Mouse (Mus musculus) ES-Bruce4 (cell line): ENCODE results near the gene Man2b1. TPM values are rescaled to one million over a fixed set of nuclear protein-coding genes. Genes with fewer than 3 reads are reported as not detected.
"Not testable (repeated sequence)": the region's sequence is repeated elsewhere in the genome, so short reads cannot be mapped to it uniquely, and the experiment has no call there.

ENCODE experiments used
- H3K27ac ChIP-seq: 2 replicates; pipeline ENCODE4 v1.5.1; 2012; ENCODE audit warnings: low read length, inconsistent platforms; ENCODE audit not compliant: insufficient read depth
- H3K27me3 ChIP-seq: 2 replicates; pipeline ENCODE4 v1.6.1; 2012; ENCODE audit warnings: mild to moderate bottlenecking, low read length, inconsistent platforms; ENCODE audit not compliant: control insufficient read depth, poor library complexity, insufficient read depth, severe bottlenecking
- H3K36me3 ChIP-seq: 2 replicates; pipeline ENCODE4 v1.6.1; 2012; ENCODE audit warnings: inconsistent platforms, mild to moderate bottlenecking, low read length, moderate library complexity; ENCODE audit not compliant: control insufficient read depth, poor library complexity, insufficient read depth, severe bottlenecking
- H3K4me1 ChIP-seq: one replicate; pipeline ENCODE4 v1.8.1; 2011; ENCODE audit warnings: low read length; ENCODE audit not compliant: control insufficient read depth, insufficient read depth
- H3K4me3 ChIP-seq: 2 replicates; pipeline ENCODE4 v1.5.1; 2011; ENCODE audit warnings: low read depth, mild to moderate bottlenecking, low read length
- H3K9ac ChIP-seq: 2 replicates; pipeline ENCODE4 v1.6.1; 2012; ENCODE audit warnings: low read depth, mild to moderate bottlenecking, inconsistent platforms; ENCODE audit not compliant: poor library complexity, severe bottlenecking
- H3K9me3 ChIP-seq: replicated peaks from 2 replicates; pipeline ENCODE4 v1.6.1; 2012; ENCODE audit warnings: mild to moderate bottlenecking, low read length, inconsistent platforms; ENCODE audit not compliant: control insufficient read depth, poor library complexity, insufficient read depth, severe bottlenecking
- CTCF ChIP-seq: IDR thresholded peaks from one replicate; pipeline ENCODE4 v1.8.1; 2011; ENCODE audit warnings: low read depth, low read length
- EP300 ChIP-seq: IDR thresholded peaks from 2 replicates; pipeline ENCODE4 v1.6.1; 2011; ENCODE audit warnings: low read depth, low read length; ENCODE audit not compliant: insufficient read depth
- POLR2A ChIP-seq: IDR thresholded peaks from one replicate; pipeline ENCODE4 v1.8.1; 2011; ENCODE audit warnings: low read length; ENCODE audit not compliant: insufficient read depth
- polyA plus RNA-seq: library from polyadenylated mRNA; stranded (reverse); fragments of >200 nt; gene quantifications from 2 replicates; pipeline ENCODE4 v1.2.4, GENCODE M21; 2011; ENCODE audit warnings: low read depth; ENCODE audit not compliant: missing spikeins, insufficient read depth, insufficient read length

Man2b1 gene
- polyA plus RNA-seq, 1 experiment = 36.0 TPM

DNA sequence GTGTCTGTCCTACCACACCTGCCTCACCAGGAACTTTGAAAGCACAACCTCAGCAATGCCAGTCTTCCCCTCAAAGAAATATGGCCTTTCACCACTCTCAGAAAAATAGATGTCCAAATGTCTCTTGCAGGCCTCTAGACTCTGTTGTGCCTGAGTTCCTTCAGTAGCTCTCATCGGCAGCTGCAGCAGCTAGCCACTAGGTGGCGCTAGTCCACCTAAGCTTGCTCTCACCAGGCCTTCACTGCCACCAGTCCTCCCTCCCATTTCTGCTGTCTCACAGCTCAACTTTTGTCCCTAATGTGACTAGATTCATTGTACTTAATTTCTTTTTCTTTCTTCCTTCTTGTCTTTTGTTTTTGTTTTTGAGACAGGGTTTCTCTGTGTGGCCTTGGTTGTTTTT, 6.1 kb upstream of the Man2b1 start:
- H3K9me3 ChIP-seq = no peaks in the 10 kb centered on the region
- no peak overlapping the region for H3K4me3 ChIP-seq
- H3K27ac ChIP-seq = no peak overlapping the region
- H3K36me3 ChIP-seq = peaks cover 37% of the 10 kb centered on the region
- no peak overlapping the region for H3K9ac ChIP-seq
- peak; percentile 100 for TF ChIP-seq CTCF
- TF ChIP-seq EP300 = no peak
- no peaks in the 10 kb centered on the region for H3K27me3 ChIP-seq
- H3K4me1 ChIP-seq = no peaks in the 10 kb centered on the region

DNA sequence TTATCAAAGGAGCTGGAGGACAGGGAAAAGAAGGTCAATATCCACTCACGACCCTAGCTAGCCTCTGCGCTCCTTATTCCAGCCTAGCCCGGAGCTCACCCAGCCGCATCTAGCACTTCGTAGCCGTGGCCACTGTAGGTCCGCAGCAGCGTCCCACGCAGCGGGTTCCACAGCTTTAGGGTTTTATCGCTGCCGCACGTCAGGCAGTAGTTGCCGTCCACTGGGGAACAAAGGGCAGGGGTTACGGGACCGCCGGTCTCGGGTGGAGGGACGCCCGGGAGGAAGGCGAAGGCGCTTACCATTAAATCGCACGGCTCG, 2.9 kb upstream of the Man2b1 start:
- Histone ChIP-seq H3K4me1 (no peaks in the 10 kb centered on the region), H3K9ac (peak overlapping the region; percentile 85), H3K27me3 (no peaks in the 10 kb centered on the region), H3K27ac (no peak overlapping the region), H3K4me3 (peak overlapping the region; percentile 95), H3K36me3 (peaks cover 22% of the 10 kb centered on the region), H3K9me3 (no peaks in the 10 kb centered on the region)
- TF ChIP-seq EP300 = no peak
- TF ChIP-seq POLR2A = no peak
- TF ChIP-seq CTCF = no peak

DNA sequence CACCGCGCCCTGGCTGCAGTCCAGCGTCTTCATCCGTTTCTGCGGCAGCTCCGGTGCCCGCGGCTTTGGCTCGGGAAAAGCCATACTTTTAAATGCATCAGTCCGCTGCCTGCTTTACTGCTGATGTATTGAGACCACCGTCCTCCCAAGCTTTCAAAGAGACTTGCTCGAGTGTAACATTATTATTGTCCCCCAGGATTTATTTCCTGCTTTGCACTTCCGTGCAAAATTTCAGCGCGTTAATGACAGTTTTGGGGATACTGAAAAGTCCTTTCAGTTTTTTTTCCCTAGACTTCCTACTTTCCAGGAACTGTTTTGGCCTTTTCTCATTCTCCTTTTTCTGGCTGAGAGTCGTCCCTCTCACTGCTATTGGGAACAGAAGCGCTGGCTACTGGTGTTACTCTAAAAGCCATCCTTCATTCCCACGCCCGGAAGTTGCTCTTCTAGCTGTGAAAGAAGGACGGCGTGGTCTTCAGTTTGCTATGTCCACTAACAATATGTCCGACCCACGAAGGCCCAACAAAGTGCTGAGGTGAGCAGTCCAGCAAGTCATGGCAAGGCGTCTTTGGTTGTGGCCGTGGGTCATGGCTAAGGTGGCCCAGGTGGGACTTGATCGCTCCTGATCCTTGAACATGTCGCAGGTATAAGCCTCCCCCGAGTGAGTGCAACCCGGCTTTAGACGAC, 2.4 kb upstream of the Man2b1 start, which contains the start of gene Wdr83os:
Gene Wdr83os, plus strand, starts transcription at position 209 of the 684 bp plus-strand sequence.
- TF ChIP-seq CTCF (no peak), EP300 (no peak), POLR2A (no peak)

DNA sequence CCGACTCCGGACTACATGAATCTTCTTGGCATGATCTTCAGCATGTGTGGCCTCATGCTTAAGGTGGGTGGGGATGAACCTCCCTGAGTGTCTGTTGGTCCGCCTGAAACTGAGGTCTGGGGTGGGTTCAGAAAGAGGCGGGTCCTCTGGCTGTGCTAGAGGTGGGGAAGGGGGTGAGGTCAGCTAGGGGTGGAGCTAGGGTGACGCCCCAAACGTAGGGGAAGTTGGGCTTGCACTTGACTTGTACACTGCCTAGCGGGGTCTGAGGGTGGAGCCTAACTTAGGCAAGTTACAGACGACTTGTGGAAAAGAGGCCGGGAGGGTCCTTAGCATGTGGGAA, 1.9 kb upstream of the Man2b1 start, which contains the start of gene Wdr83:
Gene Wdr83, minus strand, starts transcription at position 91 of the 340 bp plus-strand sequence.
- no peaks in the 10 kb centered on the region for H3K4me1 ChIP-seq
- TF ChIP-seq EP300 (no peak), POLR2A (no peak), CTCF (no peak)

More for the DNA sequence above, 2.4 kb upstream of the Man2b1 start, which contains the start of gene Wdr83os:
- Histone ChIP-seq H3K4me1 (no peaks in the 10 kb centered on the region), H3K9ac (peak within 1 kb of the TSS; percentile 85), H3K27me3 (no peaks in the 10 kb centered on the region), H3K9me3 (no peaks in the 10 kb centered on the region), H3K4me3 (peak within 1 kb of the TSS; percentile 95), H3K36me3 (peaks cover 22% of the 10 kb centered on the region), H3K27ac (peak within 1 kb of the TSS; percentile 1; the same call in 1 of the 2 replicates)

DNA sequence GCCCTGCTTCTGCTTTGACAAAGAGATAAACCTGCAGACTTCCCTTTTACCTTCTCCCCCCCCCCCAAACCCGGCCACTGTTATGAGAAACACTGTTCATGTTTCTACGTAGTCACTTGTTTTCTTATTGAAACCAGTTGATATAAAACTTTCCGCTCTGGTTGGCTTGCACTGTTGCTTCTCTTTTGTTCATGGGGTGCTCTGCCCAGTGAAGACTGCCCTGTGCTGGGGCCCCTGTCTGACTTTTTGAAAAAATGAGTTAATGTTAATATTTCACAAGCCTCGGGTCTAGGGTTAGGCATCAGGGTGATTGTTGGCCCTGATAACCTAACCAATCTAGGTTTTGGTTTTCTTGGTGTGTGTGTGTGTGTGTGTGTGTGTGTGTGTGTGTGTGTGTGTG, 901 bp upstream of the Man2b1 start:
- H3K9me3 ChIP-seq, H3K4me3 ChIP-seq, H3K4me1 ChIP-seq, H3K27me3 ChIP-seq, H3K27ac ChIP-seq, H3K9ac ChIP-seq: not testable (repeated sequence)
- H3K36me3 ChIP-seq = peaks cover 24% of the 10 kb centered on the region

More for the DNA sequence above, 1.9 kb upstream of the Man2b1 start, which contains the start of gene Wdr83:
- Histone ChIP-seq H3K9ac (peak within 1 kb of the TSS; percentile 85), H3K36me3 (peaks cover 22% of the 10 kb centered on the region), H3K27ac (peak within 1 kb of the TSS; percentile 1; the same call in 1 of the 2 replicates), H3K27me3 (no peaks in the 10 kb centered on the region), H3K9me3 (no peaks in the 10 kb centered on the region), H3K4me3 (peak within 1 kb of the TSS; percentile 95)

DNA sequence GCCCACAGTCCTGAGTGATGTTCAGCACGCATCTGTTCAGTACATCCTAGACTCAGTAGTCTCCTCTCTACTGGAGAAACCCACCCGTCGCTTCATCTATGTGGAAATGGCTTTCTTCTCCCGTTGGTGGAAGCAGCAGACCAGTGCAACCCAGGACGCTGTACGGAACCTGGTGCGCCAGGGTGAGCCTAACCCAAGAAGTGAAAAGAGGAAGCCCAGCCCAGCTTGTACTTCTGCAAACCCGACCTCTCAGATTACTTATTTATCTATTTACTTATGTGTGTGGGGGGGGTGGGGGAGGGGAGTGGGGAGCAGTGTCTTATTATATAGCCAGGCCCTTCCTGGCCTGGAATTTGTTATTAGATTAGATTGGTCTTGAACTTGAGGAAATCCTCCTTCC, 1.6 kb downstream of the Man2b1 start:
- no peak overlapping the region for H3K27ac ChIP-seq
- no peaks in the 10 kb centered on the region for H3K9me3 ChIP-seq
- no peak overlapping the region for H3K9ac ChIP-seq
- TF ChIP-seq EP300 (no peak), POLR2A (no peak)
- H3K27me3 ChIP-seq = no peaks in the 10 kb centered on the region
- H3K36me3 ChIP-seq = peaks cover 21% of the 10 kb centered on the region
- H3K4me1 ChIP-seq = no peaks in the 10 kb centered on the region
- no peak overlapping the region for H3K4me3 ChIP-seq
